Mouse (Mus musculus) layer of hippocampus, postnatal 14 days (tissue): ENCODE data around the gene Pabpn1l. TPM values are rescaled to one million over a fixed set of nuclear protein-coding genes. Genes with fewer than 3 reads are reported as not detected.
"Not testable (repeated sequence)": the region's sequence is repeated elsewhere in the genome, so short reads cannot be mapped to it uniquely, and the experiment has no call there.

Experiments used
- DNase-seq, 2 experiments: peaks; one replicate each; pipeline ENCODE4 v3.0.0; 2021 to 2022; ENCODE audit warnings: low spot score in 2 of 2, mixed read lengths in 1 of 2
- microRNA-seq, 2 experiments: library from miRNA; unstranded; fragments of <30 nt; microRNA quantifications; one replicate each; pipeline ENCODE4 v1.2.0; 2021
- total RNA-seq, 2 experiments: library from RNA; stranded (reverse); gene quantifications; 2 replicates each; pipeline ENCODE4 v1.2.3; 2021

Gene Pabpn1l
- total RNA-seq, 2 experiments from 2014 or later, result not detected

GRCm38 (mm10) chr8:122576648-122577022 is 45.9 kb downstream of the Pabpn1l start, which contains the start of gene Aprt:
TSS of gene Aprt (minus strand) at chr8:122576909.
- peak; percentile 85 to 95 for DNase-seq

- DNase-seq, result peak in 1 of 2 experiments; percentile 22
These were observed 46.5 kb downstream of the Pabpn1l start for GRCm38 (mm10) chr8:122575735-122576647.

GRCm38 (mm10) chr8:122575286-122575685 is 47.3 kb downstream of the Pabpn1l start:
- DNase-seq, result no peak

GRCm38 (mm10) chr8:122574667-122575251 is 47.8 kb downstream of the Pabpn1l start:
- DNase-seq, result no peak

GRCm38 (mm10) chr8:122574264-122574663 is 48.3 kb downstream of the Pabpn1l start:
- DNase-seq, result no peak

- DNase-seq, result no peak
These were observed 49.0 kb downstream of the Pabpn1l start for GRCm38 (mm10) chr8:122573577-122573976.

- not testable (repeated sequence) for DNase-seq
These were observed 49.4 kb downstream of the Pabpn1l start for GRCm38 (mm10) chr8:122573176-122573575.

- no peak for DNase-seq
These were observed 49.8 kb downstream of the Pabpn1l start for GRCm38 (mm10) chr8:122572751-122573150.

GRCm38 (mm10) chr8:122571750-122572267 is 50.7 kb downstream of the Pabpn1l start:
- no peak for DNase-seq

GRCm38 (mm10) chr8:122571153-122571552 is 51.4 kb downstream of the Pabpn1l start:
- no peak for DNase-seq

GRCm38 (mm10) chr8:122569996-122570395 is 52.5 kb downstream of the Pabpn1l start:
- no peak for DNase-seq

Small RNA genes lying within 50 kb of the gene (microRNA-seq; reads per million reads assigned to microRNA genes)
- 0 reads per million in 2 experiments for gene Mir6396

Other genes with a start within 250 kb of the Pabpn1l start
- gene Zc3h18, start 246.1 kb downstream of the Pabpn1l start, total RNA-seq, result 10 to 100 TPM; 35.4 to 39.2 TPM
- not detected for gene Il17c, start 200.7 kb downstream of the Pabpn1l start, total RNA-seq
- gene Cyba, start 189.8 kb downstream of the Pabpn1l start, total RNA-seq, result 10 to 100 TPM in 1 of 2 experiments, 1 to 10 TPM in 1; 8.9 to 14.5 TPM
- gene Mvd, start 179.3 kb downstream of the Pabpn1l start, total RNA-seq, result 10 to 100 TPM; 38.8 to 45.5 TPM
- gene Snai3, start 162.0 kb downstream of the Pabpn1l start, total RNA-seq, result not detected
- 10 to 100 TPM; 20.0 to 23.3 TPM for gene Rnf166, start 146.7 kb downstream of the Pabpn1l start, total RNA-seq
- gene Ctu2, start 146.6 kb downstream of the Pabpn1l start, total RNA-seq, result 10 to 100 TPM; 27.6 to 28.9 TPM
- 1 to 10 TPM; 5.1 to 6.5 TPM for gene Piezo1, start 71.4 kb downstream of the Pabpn1l start, total RNA-seq
- 1 to 10 TPM; 2.0 to 2.9 TPM for gene Cdt1, start 54.7 kb downstream of the Pabpn1l start, total RNA-seq
- gene Aprt, start 45.8 kb downstream of the Pabpn1l start, total RNA-seq, result 10 to 100 TPM; 74.0 to 82.4 TPM
- 10 to 100 TPM; 10.9 to 11.0 TPM for gene Galns, start 11.3 kb downstream of the Pabpn1l start, total RNA-seq
- gene Trappc2l, start 11.1 kb downstream of the Pabpn1l start, total RNA-seq, result 10 to 100 TPM; 75.0 to 78.4 TPM
- gene Cbfa2t3, start 76.4 kb upstream of the Pabpn1l start, total RNA-seq, result 10 to 100 TPM; 25.1 to 28.7 TPM
- gene Acsf3, start 152.7 kb upstream of the Pabpn1l start, total RNA-seq, result 10 to 100 TPM; 16.7 to 16.8 TPM
- gene Cdh15, start 225.2 kb upstream of the Pabpn1l start, total RNA-seq, result 1 to 10 TPM in 1 of 2 experiments, under 1 TPM in 1; 0.93 to 1.2 TPM